Mouse (Mus musculus): ENCODE measurements around the gene Stat4.

The Stat4 gene

GRCm38 (mm10) chr1:52146214-52146970 lies 159.4 kb downstream of the Stat4 start:
- peak; percentile 88 for DNase-seq (ENCODE audit: low spot score)

- DNase-seq (ENCODE audit: low spot score), result no peak
Observed at GRCm38 (mm10) chr1:52147431-52147830, 160.5 kb downstream of the Stat4 start.

- no peak for DNase-seq (ENCODE audit: low spot score)
Observed at GRCm38 (mm10) chr1:52148178-52148577, 161.2 kb downstream of the Stat4 start.

- DNase-seq (ENCODE audit: low spot score), result no peak
Observed at GRCm38 (mm10) chr1:52148696-52149095, 161.7 kb downstream of the Stat4 start.

GRCm38 (mm10) chr1:52149934-52150346 lies 163.0 kb downstream of the Stat4 start:
- peak; percentile 58 for DNase-seq (ENCODE audit: low spot score)

GRCm38 (mm10) chr1:52150676-52151075 lies 163.7 kb downstream of the Stat4 start:
- no peak for DNase-seq (ENCODE audit: low spot score)

GRCm38 (mm10) chr1:52151166-52151565 lies 164.2 kb downstream of the Stat4 start:
- DNase-seq (ENCODE audit: low spot score), result no peak

- DNase-seq (ENCODE audit: low spot score), result no peak
Observed at GRCm38 (mm10) chr1:52152369-52152768, 165.4 kb downstream of the Stat4 start.

GRCm38 (mm10) chr1:52152936-52153335 lies 166.0 kb downstream of the Stat4 start:
- no peak for DNase-seq (ENCODE audit: low spot score)

- DNase-seq (ENCODE audit: low spot score), result no peak
Observed at GRCm38 (mm10) chr1:52154890-52155289, 167.9 kb downstream of the Stat4 start.

- no peak for DNase-seq (ENCODE audit: low spot score)
Observed at GRCm38 (mm10) chr1:52156351-52156750, 169.4 kb downstream of the Stat4 start.

Data from embryo, embryonic 10 days (tissue).